Mouse (Mus musculus) effector memory CD4-positive, alpha-beta T cell, adult 7 months (primary cell): ENCODE data around the gene Ezh1. TPM values are rescaled to one million over a fixed set of nuclear protein-coding genes. Genes with fewer than 3 reads are reported as not detected.

ENCODE experiments used
- polyA plus RNA-seq: library from polyadenylated mRNA; unstranded; fragments of 100-300 nt; shearing (Covaris generic); gene quantifications from one replicate; pipeline ENCODE4 v1.2.1, GENCODE M21; 2017

The Ezh1 gene
- 87.5 TPM for polyA plus RNA-seq

DNA sequence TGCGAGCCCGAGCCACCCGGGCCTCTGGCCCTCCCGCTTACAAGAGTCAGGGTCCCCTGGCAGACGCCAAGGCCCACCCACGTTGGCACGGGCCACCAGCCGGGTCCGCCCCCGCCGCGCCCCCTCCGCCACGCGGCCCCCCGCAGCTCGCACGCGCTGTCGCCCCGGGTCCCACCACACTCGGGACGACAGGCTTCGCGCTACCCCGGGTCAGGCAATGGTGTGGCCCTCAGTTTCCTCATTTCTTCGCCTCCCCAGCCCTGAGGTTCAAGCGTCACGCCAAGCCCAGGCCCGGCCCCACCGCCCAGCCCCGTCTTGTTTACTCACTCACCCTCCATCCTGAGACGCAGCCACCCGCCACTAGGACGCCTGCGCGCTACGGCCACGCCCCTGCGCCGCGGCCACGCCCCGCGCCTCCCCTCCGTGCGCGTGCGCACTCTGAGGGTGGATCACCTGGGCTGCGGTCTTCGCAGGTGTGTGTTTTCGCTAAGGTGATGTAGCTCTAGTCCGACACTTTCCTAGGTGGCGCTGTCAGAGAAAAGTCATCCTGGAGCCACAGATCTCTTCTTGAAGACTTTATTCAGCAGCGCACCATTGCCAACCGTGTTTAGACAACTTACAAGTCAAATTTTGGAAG, at the start of gene Ezh1:
Ezh1 (minus strand) TSS at position 399 of the 637 bp plus-strand sequence.

DNA sequence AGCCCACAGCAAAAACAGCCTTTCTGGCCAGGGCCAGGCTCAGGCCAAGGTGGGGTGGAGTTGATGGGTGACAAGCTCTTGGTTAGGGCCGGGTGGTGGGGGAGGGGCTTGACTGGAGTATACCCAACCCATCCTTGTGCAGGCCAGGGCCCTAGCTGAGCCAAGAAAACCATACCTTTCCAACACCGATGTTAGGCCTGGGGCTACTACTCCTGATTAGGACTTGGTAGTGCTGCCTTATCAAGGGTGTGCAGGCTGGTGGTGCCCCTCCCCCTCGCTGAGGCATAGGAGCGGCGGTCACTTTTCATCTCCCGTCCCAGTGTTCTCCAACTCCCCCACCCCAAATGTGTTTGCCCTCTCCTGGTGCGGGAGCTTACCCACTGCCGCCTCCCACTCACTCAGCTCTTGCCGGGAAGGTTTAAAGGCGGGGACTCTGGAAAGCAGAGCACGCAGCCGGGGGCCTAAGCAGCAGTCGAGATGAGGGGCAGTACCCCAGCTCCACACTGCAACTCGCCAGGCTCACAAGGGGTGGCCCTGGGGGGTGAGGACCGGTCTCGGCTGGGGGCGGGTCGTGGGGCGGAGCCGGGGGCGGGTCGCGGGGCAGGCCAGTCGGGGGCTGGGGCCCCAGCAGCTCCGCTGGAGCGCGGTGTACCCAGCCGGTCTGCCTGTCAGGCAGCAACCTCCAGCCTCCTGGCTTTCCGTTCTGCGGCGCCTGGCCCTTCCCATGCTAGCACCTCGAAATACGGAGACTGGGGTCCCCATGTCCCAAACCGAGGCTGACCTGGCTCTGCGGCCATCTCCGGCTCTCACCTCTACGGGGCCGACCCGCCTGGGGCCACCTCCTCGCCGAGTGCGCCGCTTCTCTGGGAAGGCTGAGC, 33.9 kb upstream of the Ezh1 start, which contains the start of gene Wnk4:
Wnk4 (plus strand) TSS at position 620 of the 878 bp plus-strand sequence.

DNA sequence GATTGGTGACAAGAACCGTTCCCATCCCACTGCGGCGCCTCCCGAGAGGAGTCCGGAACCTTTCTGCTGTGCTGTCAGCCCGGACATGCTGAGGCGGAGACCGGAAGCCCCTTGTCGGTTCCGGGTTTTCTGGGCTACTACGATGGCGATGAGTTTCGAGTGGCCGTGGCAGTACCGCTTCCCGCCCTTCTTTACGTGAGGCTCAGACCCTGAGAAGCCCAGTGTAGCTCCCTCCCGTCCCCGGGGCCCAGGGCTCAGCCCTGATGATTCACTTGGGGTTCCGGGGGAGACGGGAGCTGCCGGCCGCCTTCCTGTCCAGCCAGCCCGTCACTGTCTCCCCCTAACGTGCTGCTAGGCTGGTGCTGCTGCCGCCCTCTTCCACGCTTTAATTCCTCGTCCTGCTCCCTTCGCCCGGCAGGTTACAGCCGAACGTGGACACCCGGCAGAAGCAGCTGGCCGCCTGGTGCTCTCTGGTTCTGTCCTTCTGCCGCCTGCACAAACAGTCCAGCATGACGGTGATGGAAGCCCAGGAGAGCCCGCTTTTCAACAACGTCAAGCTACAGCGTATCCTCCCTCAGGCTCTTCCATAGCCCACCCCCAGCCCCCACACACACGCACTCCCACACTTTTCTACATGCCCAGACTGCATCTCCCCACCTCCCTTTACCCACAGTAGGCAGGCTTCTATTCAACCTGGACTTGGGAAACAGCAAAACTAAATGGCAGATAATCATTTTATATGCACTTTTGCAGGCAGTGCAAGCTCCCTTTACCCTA, 27.5 kb upstream of the Ezh1 start, which contains the start of gene Vps25:
Vps25 (plus strand) TSS at position 95 of the 777 bp plus-strand sequence.

DNA sequence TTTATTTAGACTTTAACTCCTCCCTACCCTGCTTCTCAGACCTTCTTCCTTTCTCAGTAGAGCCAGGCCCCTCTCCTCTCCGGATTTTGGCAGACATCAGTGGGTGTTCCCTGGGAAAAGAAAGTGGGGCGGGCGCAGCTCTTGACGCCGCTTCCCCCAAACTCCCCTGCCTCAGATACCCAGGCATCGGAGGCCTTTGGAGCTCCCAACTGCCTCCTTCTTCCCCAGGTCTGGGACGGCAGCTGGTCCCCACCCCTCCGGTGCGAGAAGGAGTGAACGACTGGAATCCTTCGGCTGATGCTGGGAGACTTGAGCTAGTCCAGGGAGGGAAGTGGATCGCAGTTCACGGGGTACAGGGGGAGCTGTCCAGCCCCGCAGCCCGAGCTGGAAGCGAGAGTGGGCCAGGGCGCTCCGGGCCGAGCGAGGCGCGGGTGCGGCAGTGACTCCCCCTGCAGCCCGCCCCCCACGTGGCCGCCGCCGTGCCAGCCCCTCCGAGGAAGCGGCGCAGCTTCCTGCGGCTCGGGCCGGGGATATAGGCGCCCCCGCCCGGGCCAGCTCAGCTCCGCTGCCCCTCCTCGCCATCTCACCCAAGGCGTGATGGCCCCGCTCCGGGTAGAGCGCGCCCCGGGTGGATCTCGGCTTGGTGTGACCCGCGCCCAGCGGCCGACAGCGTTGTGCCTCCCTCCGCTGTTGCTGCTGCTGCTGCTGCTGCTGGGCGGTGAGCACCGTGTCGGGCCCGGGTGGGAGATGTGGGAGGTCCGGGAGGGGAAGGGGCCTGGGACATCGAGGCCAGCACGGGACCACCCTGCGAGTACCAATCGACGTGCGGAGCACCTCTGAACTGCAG, 19.8 kb upstream of the Ezh1 start, which contains the start of gene Ramp2:
Ramp2 (plus strand) TSS at position 174 of the 847 bp plus-strand sequence.

DNA sequence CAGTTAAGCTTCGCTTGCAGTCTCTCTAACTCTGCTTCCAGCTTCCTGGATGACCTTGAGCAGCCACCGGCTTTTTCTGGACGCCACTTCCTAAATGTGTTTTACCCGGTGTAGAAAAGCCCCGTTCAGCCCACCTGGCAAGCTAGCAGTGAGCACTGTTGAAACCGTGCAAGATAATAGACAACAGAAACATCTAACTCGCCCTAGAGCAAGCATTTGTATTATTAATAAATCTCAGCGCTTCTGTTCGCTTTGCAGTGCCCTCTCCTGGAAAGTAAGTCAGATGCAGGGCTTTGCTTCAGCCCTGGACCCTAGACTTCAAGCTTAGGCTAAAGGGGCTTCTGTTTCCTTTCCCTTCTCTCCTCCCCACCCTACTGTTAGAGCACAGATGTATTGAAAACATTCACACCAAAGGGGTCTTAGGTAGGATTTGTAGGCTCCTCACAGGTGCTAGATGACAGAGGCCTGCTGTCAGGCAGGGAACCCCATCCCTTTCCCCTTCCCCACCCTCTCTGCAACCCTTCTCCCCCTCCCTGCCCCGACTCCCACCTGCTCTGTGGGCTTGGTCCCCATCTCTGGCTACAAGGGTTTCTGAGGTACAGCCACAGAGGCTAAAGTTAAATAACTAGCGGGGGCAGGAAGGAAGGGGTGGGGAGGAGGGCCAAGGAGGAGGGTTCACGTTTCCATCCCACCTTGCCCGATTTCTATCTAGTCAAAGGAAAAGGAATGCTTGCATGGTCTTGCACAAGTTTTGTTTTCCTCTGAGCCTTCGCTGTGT, 51.2 kb downstream of the Ezh1 start, which contains the start of gene Ccr10:
Ccr10 (minus strand) TSS at position 593 of the 778 bp plus-strand sequence.

DNA sequence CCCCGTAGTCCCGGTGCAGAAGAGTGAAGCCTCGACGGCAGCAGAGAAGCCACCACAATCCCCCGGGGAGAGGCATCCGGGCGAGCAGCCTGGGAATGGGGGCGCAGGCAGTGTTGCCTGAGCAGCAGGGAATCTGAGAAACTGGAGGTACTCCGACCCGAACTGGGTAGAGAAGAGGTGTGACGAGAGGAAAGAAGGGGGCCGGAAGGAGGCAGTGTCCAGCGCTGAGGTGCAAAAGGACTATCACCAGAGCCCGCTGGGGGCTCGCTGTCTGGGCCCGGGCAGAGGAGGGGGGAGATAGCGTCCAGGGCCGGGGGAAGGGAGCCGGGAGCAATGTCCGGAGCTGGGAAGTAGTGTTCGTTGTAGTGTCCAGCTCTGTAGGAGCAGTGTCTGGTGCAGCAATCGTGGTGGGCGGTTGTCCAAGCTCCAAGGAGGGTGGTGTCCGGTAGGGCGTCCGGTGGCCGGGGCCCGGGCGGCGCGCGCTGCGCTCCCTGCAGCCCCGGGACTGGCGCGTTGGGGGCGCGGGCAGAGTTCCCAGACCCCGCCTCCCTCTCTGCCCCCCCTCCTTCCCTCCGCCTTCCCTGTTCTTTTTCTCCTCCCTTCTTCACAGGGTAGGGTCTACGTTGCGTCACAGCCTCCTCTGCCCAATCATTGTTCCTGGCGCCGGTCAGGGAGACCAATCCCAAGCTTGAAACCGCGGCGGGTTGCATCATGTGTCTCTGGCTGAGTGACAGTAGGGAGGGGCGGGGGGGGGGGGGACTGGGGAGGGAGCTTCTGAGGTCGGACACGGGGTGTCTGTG, 55.3 kb downstream of the Ezh1 start, which contains the start of gene Plekhh3:
Plekhh3 (minus strand) TSS at position 541 of the 800 bp plus-strand sequence.

DNA sequence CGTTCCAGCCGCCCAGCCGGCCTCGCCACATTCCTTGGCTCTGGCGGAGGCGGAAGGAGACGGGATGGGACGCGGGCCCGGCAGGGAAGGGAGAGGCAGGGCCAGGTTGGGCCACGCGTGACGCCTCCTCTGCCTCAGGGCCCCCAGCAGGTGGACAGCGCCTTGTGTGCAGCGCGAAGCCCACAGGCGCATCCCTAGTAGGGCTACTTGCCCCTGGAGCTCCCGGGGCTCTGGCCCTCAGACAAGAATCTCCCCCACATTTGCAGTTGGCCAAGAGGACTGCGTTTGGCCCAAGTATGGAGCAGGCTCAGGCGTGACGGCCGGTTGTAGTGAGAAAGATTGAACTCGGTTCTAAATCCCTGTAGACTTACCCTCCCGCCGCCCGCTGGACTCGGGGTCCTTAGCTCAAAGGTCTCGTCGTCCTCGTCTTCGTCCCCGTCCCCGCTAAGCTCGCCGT, 55.9 kb downstream of the Ezh1 start, which contains the start of gene Cntnap1:
Cntnap1 (plus strand) TSS at position 170 of the 457 bp plus-strand sequence.

DNA sequence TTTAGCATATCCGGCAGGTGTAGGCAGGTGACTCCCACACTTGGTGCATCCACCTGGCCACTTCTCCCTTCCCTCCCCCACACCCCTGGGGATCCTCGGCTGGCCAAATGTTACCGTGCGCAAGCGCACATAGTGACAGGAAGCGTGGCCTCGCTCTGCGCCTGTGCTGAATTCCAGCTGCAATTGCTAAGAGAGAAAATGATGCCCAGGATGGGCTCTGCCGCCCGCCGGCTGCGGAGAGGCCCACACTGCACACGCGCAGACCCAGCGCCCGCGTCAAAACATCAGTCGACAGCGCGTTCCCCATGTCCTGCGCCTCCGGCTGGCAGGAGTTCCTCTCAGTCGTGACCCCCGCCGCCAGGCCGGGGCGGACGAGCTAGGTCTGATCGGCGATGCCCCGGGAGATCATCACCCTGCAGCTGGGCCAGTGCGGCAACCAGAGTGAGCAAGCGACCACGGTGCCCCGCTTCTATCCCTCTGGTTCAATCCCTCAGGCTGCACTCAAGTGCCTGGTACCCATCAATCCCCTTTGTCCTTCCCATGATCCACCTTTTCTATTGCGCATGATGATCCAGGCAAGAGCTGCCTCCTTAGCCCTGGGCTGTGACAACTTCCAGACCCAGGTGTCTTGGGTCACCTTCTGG, 70.4 kb downstream of the Ezh1 start, which contains the start of gene Tubg2:
Tubg2 (plus strand) TSS at position 180 of the 644 bp plus-strand sequence.

Other genes starting within 250 kb of the Ezh1 start
- 1.1 TPM for gene Atp6v0a1, start 217.0 kb downstream of the Ezh1 start, polyA plus RNA-seq
- 6.4 TPM for gene Naglu, start 156.5 kb downstream of the Ezh1 start, polyA plus RNA-seq
- 0.38 TPM for gene Hsd17b1, start 148.1 kb downstream of the Ezh1 start, polyA plus RNA-seq
- gene Coasy, start 143.9 kb downstream of the Ezh1 start, polyA plus RNA-seq: 12.0 TPM
- gene Mlx, start 139.2 kb downstream of the Ezh1 start, polyA plus RNA-seq: 46.3 TPM
- gene Psmc3ip, start 131.0 kb downstream of the Ezh1 start, polyA plus RNA-seq: 2.1 TPM
- 42.1 TPM for gene Retreg3, start 106.6 kb downstream of the Ezh1 start, polyA plus RNA-seq
- gene Tubg1, start 106.5 kb downstream of the Ezh1 start, polyA plus RNA-seq: 11.4 TPM
- 0.27 TPM for gene Tubg2, start 70.6 kb downstream of the Ezh1 start, polyA plus RNA-seq
- 0.11 TPM for gene Cntnap1, start 55.9 kb downstream of the Ezh1 start, polyA plus RNA-seq
- not detected for gene Plekhh3, start 55.1 kb downstream of the Ezh1 start, polyA plus RNA-seq
- gene Ccr10, start 51.0 kb downstream of the Ezh1 start, polyA plus RNA-seq: not detected
- 2.8 TPM for gene Ramp2, start 19.6 kb upstream of the Ezh1 start, polyA plus RNA-seq
- gene Vps25, start 27.2 kb upstream of the Ezh1 start, polyA plus RNA-seq: 87.7 TPM
- gene Wnk4, start 34.1 kb upstream of the Ezh1 start, polyA plus RNA-seq: 0.30 TPM
- gene Cntd1, start 52.5 kb upstream of the Ezh1 start, polyA plus RNA-seq: not detected
- gene Coa3, start 52.7 kb upstream of the Ezh1 start, polyA plus RNA-seq: 48.4 TPM
- gene Becn1, start 75.8 kb upstream of the Ezh1 start, polyA plus RNA-seq: 206 TPM
- 167 TPM for gene Psme3, start 89.8 kb upstream of the Ezh1 start, polyA plus RNA-seq
- 3.3 TPM for gene Aoc2, start 98.6 kb upstream of the Ezh1 start, polyA plus RNA-seq
- not detected for gene Aoc3, start 104.1 kb upstream of the Ezh1 start, polyA plus RNA-seq
- not detected for gene G6pc, start 141.1 kb upstream of the Ezh1 start, polyA plus RNA-seq
- gene Aarsd1, start 191.2 kb upstream of the Ezh1 start, polyA plus RNA-seq: 26.2 TPM
- 3.5 TPM for gene Gm27029, start 198.3 kb upstream of the Ezh1 start, polyA plus RNA-seq
- gene Rundc1, start 198.6 kb upstream of the Ezh1 start, polyA plus RNA-seq: 33.8 TPM
- 4.8 TPM for gene Ptges3l, start 198.9 kb upstream of the Ezh1 start, polyA plus RNA-seq
- gene Rpl27, start 215.8 kb upstream of the Ezh1 start, polyA plus RNA-seq: 323 TPM
- gene Ifi35, start 221.9 kb upstream of the Ezh1 start, polyA plus RNA-seq: 127 TPM
- gene Rnd2, start 238.5 kb upstream of the Ezh1 start, polyA plus RNA-seq: 0.27 TPM
- gene Vat1, start 239.8 kb upstream of the Ezh1 start, polyA plus RNA-seq: 0.62 TPM